Mouse (Mus musculus) limb, embryonic 13.5 days (tissue): ENCODE data around the gene Dmbt1. TPM values are rescaled to one million over a fixed set of nuclear protein-coding genes. Genes with fewer than 3 reads are reported as not detected.

ENCODE experiments used
- ATAC-seq: fragments of 200-750 bp; cut with Nextera tagmentation; 2 replicates; pipeline ENCODE4 v1.8.0; 2017; ENCODE audit warnings: low read depth, moderate number of reproducible peaks, moderate TSS enrichment; ENCODE audit not compliant: low FRiP score
- H3K27ac ChIP-seq: fragments of 300-500 bp; sonication (generic); 2 replicates; pipeline ENCODE4 v1.5.1; 2015; ENCODE audit warnings: inconsistent platforms, mild to moderate bottlenecking, moderate library complexity
- H3K27me3 ChIP-seq: fragments of 300-500 bp; sonication (generic); 2 replicates; pipeline ENCODE4 v1.6.1; 2015; ENCODE audit warnings: mild to moderate bottlenecking, inconsistent platforms
- H3K36me3 ChIP-seq: fragments of 300-500 bp; sonication (generic); 2 replicates; pipeline ENCODE4 v1.6.1; 2015; ENCODE audit warnings: inconsistent platforms, mild to moderate bottlenecking, moderate library complexity
- H3K4me1 ChIP-seq: fragments of 300-500 bp; sonication (generic); 2 replicates; pipeline ENCODE4 v1.6.1; 2015; ENCODE audit warnings: inconsistent platforms
- H3K4me2 ChIP-seq: fragments of 300-500 bp; sonication (generic); replicated peaks from 2 replicates; pipeline ENCODE4 v1.6.1; 2015; ENCODE audit warnings: inconsistent platforms, mild to moderate bottlenecking, moderate library complexity
- H3K4me3 ChIP-seq: fragments of 300-500 bp; sonication (generic); 2 replicates; pipeline ENCODE4 v1.5.1; 2015; ENCODE audit warnings: moderate library complexity, mild to moderate bottlenecking, inconsistent platforms
- H3K9ac ChIP-seq: fragments of 300-500 bp; sonication (generic); 2 replicates; pipeline ENCODE4 v1.6.1; 2015; ENCODE audit warnings: mild to moderate bottlenecking, inconsistent platforms
- H3K9me3 ChIP-seq: fragments of 300-500 bp; sonication (generic); 2 replicates; pipeline ENCODE4 v1.6.1; 2016; ENCODE audit warnings: inconsistent platforms
- WGBS: fragments of 180-500 bp; shearing (Covaris S2); methylation state at CpG from one replicate; pipeline ENCODE4 v1.1.7; 2015; 5-methylcytosine and 5-hydroxymethylcytosine counted together
- polyA plus RNA-seq: library from polyadenylated mRNA; unstranded; fragments of >200 nt; fragmentation: Nextera tagmentation; extraction: Ambion mirVana; gene quantifications from 2 replicates; pipeline ENCODE4 v1.2.1, GENCODE M21; 2015

Gene Dmbt1
- 0.03 and 0.04 TPM in 2 replicates for polyA plus RNA-seq

GRCm38 (mm10) chr7:131031755-131032154, at the start of gene Dmbt1:
Gene Dmbt1, plus strand, starts transcription at chr7:131032053.
- Histone ChIP-seq H3K4me1 (no peaks in the 10 kb centered on the region), H3K9ac (no peak within 1 kb of the TSS), H3K27me3 (no peaks in the 10 kb centered on the region), H3K4me2 (no peak within 1 kb of the TSS), H3K9me3 (no peaks in the 10 kb centered on the region), H3K36me3 (no peaks in the 10 kb centered on the region), H3K27ac (no peak within 1 kb of the TSS), H3K4me3 (no peak within 1 kb of the TSS)
- WGBS, result 73% methylated on average over 5 of the region's 5 CpGs
- ATAC-seq, result no peak

DNA sequence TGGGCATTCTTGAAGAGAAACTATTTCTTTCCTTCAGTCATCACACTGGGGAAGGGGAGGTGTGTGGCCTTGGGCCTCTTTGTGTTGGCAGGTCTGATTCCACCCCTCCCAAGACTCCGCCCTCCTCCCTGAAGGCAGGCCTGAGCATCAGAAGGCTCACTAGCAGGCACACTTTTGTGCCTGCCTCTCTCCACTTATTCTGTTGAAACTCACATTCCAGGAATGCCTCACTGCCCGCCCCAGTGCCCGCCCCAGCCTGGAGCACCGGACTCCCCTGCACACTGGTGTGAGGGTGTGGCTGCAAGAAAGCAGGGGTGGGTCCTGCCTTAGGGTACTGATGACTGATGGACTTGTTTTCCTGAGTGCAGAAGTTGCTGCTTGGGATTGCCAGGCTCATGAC, 49.5 kb upstream of the Dmbt1 start:
- Histone ChIP-seq H3K27me3 (no peaks in the 10 kb centered on the region; the same call in 1 of the 2 replicates), H3K9me3 (no peaks in the 10 kb centered on the region), H3K27ac (peak overlapping the region; percentile 49), H3K36me3 (no peaks in the 10 kb centered on the region), H3K9ac (no peak overlapping the region), H3K4me1 (peaks cover 73% of the 10 kb centered on the region), H3K4me3 (no peak overlapping the region), H3K4me2 (0 out of 2 replicates have a peak overlapping the region, but pooled peaks have one; percentile 14)
- WGBS, result 28% methylated on average over 4 of the region's 4 CpGs
- ATAC-seq, result peak; percentile 77

GRCm38 (mm10) chr7:130982881-130983280, 49.0 kb upstream of the Dmbt1 start:
- no peak overlapping the region for H3K4me3 ChIP-seq
- peaks cover 73% of the 10 kb centered on the region for H3K4me1 ChIP-seq
- no peaks in the 10 kb centered on the region for H3K36me3 ChIP-seq
- H3K27me3 ChIP-seq, result no peaks in the 10 kb centered on the region; the same call in 1 of the 2 replicates
- no peak overlapping the region for H3K4me2 ChIP-seq
- no peaks in the 10 kb centered on the region for H3K9me3 ChIP-seq
- WGBS, result 70% methylated on average over 3 of the region's 3 CpGs
- ATAC-seq, result no peak
- no peak overlapping the region for H3K27ac ChIP-seq
- no peak overlapping the region for H3K9ac ChIP-seq

- 61% methylated on average over 7 of the region's 7 CpGs for WGBS
- Histone ChIP-seq H3K9me3 (no peaks in the 10 kb centered on the region), H3K4me2 (no peak overlapping the region), H3K9ac (no peak overlapping the region), H3K4me1 (peaks cover 68% of the 10 kb centered on the region), H3K27ac (no peak overlapping the region), H3K36me3 (no peaks in the 10 kb centered on the region), H3K4me3 (no peak overlapping the region), H3K27me3 (no peaks in the 10 kb centered on the region)
- 0 out of 2 replicates have a peak, but pooled peaks have one; percentile 41 for ATAC-seq
Measured at GRCm38 (mm10) chr7:130984294-130984693, 47.6 kb upstream of the Dmbt1 start.

DNA sequence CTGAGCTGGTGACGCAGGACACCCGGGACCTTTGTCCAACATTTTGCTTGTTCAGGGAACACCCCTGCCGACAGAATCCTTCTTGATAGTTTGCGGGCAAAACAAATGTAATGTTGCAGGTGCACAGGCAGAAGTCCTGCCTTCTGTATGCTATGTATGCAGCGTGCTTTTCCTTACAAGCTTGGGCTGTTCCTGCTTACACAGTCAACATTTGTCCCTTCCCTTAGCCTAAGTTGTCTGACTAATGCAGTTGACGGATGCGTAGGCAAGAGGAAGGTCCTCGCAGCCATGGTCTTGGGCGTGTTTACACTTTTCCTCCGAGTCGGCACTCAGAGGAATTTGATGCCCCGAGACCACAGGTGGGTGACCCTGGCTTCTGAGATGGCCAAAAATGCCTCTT, 46.7 kb upstream of the Dmbt1 start:
- ATAC-seq, result no peak
- WGBS, result 88% methylated on average over 12 of the region's 12 CpGs
- no peak overlapping the region for H3K27ac ChIP-seq

GRCm38 (mm10) chr7:130985716-130986115, 46.1 kb upstream of the Dmbt1 start:
- Histone ChIP-seq H3K4me3 (no peak overlapping the region), H3K9ac (no peak overlapping the region), H3K9me3 (no peaks in the 10 kb centered on the region), H3K4me2 (no peak overlapping the region), H3K27me3 (no peaks in the 10 kb centered on the region), H3K4me1 (peaks cover 58% of the 10 kb centered on the region), H3K27ac (no peak overlapping the region), H3K36me3 (no peaks in the 10 kb centered on the region)
- ATAC-seq, result no peak
- 81% methylated on average over 3 of the region's 3 CpGs for WGBS

More for the DNA sequence above, 46.7 kb upstream of the Dmbt1 start:
- Histone ChIP-seq H3K4me1 (peaks cover 62% of the 10 kb centered on the region), H3K4me3 (no peak overlapping the region), H3K9ac (no peak overlapping the region), H3K27me3 (no peaks in the 10 kb centered on the region), H3K9me3 (no peaks in the 10 kb centered on the region), H3K4me2 (no peak overlapping the region), H3K36me3 (no peaks in the 10 kb centered on the region)

GRCm38 (mm10) chr7:130988146-130988545, 43.7 kb upstream of the Dmbt1 start:
- H3K27ac ChIP-seq, result peak overlapping the region; percentile 69; the same call in 1 of the 2 replicates
- ATAC-seq, result peak; percentile 39; the same call in 1 of the 2 replicates
- 30% methylated on average over 5 of the region's 5 CpGs for WGBS

DNA sequence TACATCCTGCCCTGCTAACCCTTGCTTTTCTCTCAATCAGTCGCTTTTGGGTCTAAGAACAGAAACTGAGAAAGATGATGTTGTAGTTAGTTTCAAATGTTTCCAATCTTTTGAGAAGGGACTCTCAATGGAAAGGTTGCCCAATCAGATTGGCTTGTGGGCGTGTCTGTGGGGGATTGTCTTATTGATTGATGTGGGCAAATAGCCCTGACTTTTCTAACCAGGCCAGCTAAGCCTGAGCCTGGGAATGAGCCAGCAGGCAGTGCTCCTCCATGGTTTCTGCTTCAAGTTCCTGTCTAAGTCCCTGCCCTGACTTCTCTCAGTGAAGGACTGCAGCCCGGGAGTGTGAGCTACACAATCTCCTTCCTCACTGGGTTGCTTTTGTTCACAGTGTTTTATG, 42.5 kb upstream of the Dmbt1 start:
- no peak for ATAC-seq
- H3K9ac ChIP-seq, result no peak overlapping the region
- H3K27me3 ChIP-seq, result no peaks in the 10 kb centered on the region
- H3K9me3 ChIP-seq, result no peaks in the 10 kb centered on the region
- peaks cover 34% of the 10 kb centered on the region for H3K4me1 ChIP-seq
- 68% methylated on average over 3 of the region's 3 CpGs for WGBS
- no peaks in the 10 kb centered on the region for H3K36me3 ChIP-seq
- H3K27ac ChIP-seq, result no peak overlapping the region
- no peak overlapping the region for H3K4me3 ChIP-seq
- no peak overlapping the region for H3K4me2 ChIP-seq

More at GRCm38 (mm10) chr7:130988146-130988545, 43.7 kb upstream of the Dmbt1 start:
- Histone ChIP-seq H3K36me3 (no peaks in the 10 kb centered on the region), H3K27me3 (no peaks in the 10 kb centered on the region), H3K9ac (no peak overlapping the region), H3K4me1 (peaks cover 45% of the 10 kb centered on the region), H3K4me3 (no peak overlapping the region), H3K4me2 (no peak overlapping the region), H3K9me3 (no peaks in the 10 kb centered on the region)

GRCm38 (mm10) chr7:130991174-130991789, 40.6 kb upstream of the Dmbt1 start:
- H3K27me3 ChIP-seq, result no peaks in the 10 kb centered on the region
- H3K36me3 ChIP-seq, result no peaks in the 10 kb centered on the region
- H3K4me2 ChIP-seq, result no peak overlapping the region
- H3K4me1 ChIP-seq, result peaks cover 25% of the 10 kb centered on the region
- H3K9me3 ChIP-seq, result no peaks in the 10 kb centered on the region
- ATAC-seq, result peak; percentile 60; the same call in 1 of the 2 replicates
- 66% methylated on average over 13 of the region's 13 CpGs for WGBS
- H3K4me3 ChIP-seq, result no peak overlapping the region
- H3K27ac ChIP-seq, result no peak overlapping the region
- H3K9ac ChIP-seq, result no peak overlapping the region

GRCm38 (mm10) chr7:130993907-130994306, 37.9 kb upstream of the Dmbt1 start:
- WGBS, result 50% methylated on average over 8 of the region's 8 CpGs
- H3K4me3 ChIP-seq, result no peak overlapping the region
- H3K4me2 ChIP-seq, result no peak overlapping the region
- H3K9ac ChIP-seq, result no peak overlapping the region
- peaks cover 10% of the 10 kb centered on the region for H3K4me1 ChIP-seq
- no peaks in the 10 kb centered on the region for H3K36me3 ChIP-seq
- H3K9me3 ChIP-seq, result 0 out of 2 replicates have a peak, but pooled peaks cover 3% of the 10 kb centered on the region
- ATAC-seq, result no peak
- no peak overlapping the region for H3K27ac ChIP-seq
- no peaks in the 10 kb centered on the region for H3K27me3 ChIP-seq

GRCm38 (mm10) chr7:131001976-131002726, 29.7 kb upstream of the Dmbt1 start:
- Histone ChIP-seq H3K4me2 (no peak overlapping the region), H3K36me3 (no peaks in the 10 kb centered on the region), H3K4me1 (no peaks in the 10 kb centered on the region), H3K9ac (no peak overlapping the region), H3K27ac (no peak overlapping the region), H3K27me3 (no peaks in the 10 kb centered on the region), H3K9me3 (peaks cover 13% of the 10 kb centered on the region), H3K4me3 (no peak overlapping the region)
- WGBS, result 81% methylated on average over 12 of the region's 12 CpGs
- no peak for ATAC-seq

GRCm38 (mm10) chr7:131004071-131004470, 27.8 kb upstream of the Dmbt1 start:
- H3K27ac ChIP-seq, result no peak overlapping the region
- H3K4me2 ChIP-seq, result no peak overlapping the region
- no peak for ATAC-seq
- no peaks in the 10 kb centered on the region for H3K27me3 ChIP-seq
- no peak overlapping the region for H3K9ac ChIP-seq
- WGBS, result 88% methylated on average over 5 of the region's 5 CpGs
- H3K36me3 ChIP-seq, result no peaks in the 10 kb centered on the region
- H3K4me3 ChIP-seq, result no peak overlapping the region
- peaks cover 17% of the 10 kb centered on the region for H3K9me3 ChIP-seq
- H3K4me1 ChIP-seq, result no peaks in the 10 kb centered on the region
